Mouse (Mus musculus) layer of hippocampus, adult 9-11 months (tissue): ENCODE measurements at regions not wholly inside any gene's neighbourhood (a gene's known extent, or its start where the extent isn't known, plus 50 kb on each side); places are given as distances from the start of the nearest gene placed in this dataset.

Experiments
- DNase-seq: peaks from one replicate; pipeline ENCODE4 v3.0.0; 2022

- DNase-seq, result no peak
Measured at GRCm38 (mm10) chr11:38224300-38224699, 988.5 kb upstream of the Tenm2 start.

- DNase-seq, result no peak
Measured at GRCm38 (mm10) chr11:38203347-38203746, 967.6 kb upstream of the Tenm2 start.

GRCm38 (mm10) chr11:38201136-38201741, 965.5 kb upstream of the Tenm2 start:
- no peak for DNase-seq

- DNase-seq, result peak; percentile 80
Measured at GRCm38 (mm10) chr11:38193719-38194118, 958.0 kb upstream of the Tenm2 start.

- no peak for DNase-seq
Measured at GRCm38 (mm10) chr11:38191895-38192547, 956.3 kb upstream of the Tenm2 start.

- no peak for DNase-seq
Measured at GRCm38 (mm10) chr11:38191437-38191836, 955.7 kb upstream of the Tenm2 start.

- no peak for DNase-seq
Measured at GRCm38 (mm10) chr11:38170721-38171120, 935.0 kb upstream of the Tenm2 start.

GRCm38 (mm10) chr11:38158310-38158709, 922.5 kb upstream of the Tenm2 start:
- no peak for DNase-seq

GRCm38 (mm10) chr11:38156944-38157343, 921.2 kb upstream of the Tenm2 start:
- DNase-seq, result no peak

- DNase-seq, result no peak
Measured at GRCm38 (mm10) chr11:38155706-38156105, 919.9 kb upstream of the Tenm2 start.

GRCm38 (mm10) chr11:38143436-38143835, 907.7 kb upstream of the Tenm2 start:
- DNase-seq, result no peak

- no peak for DNase-seq
Measured at GRCm38 (mm10) chr11:38128851-38129250, 893.1 kb upstream of the Tenm2 start.

- DNase-seq, result no peak
Measured at GRCm38 (mm10) chr11:38123789-38124330, 888.1 kb upstream of the Tenm2 start.

GRCm38 (mm10) chr11:38122474-38122873, 886.7 kb upstream of the Tenm2 start:
- DNase-seq, result no peak

GRCm38 (mm10) chr11:38121051-38121616, 885.4 kb upstream of the Tenm2 start:
- no peak for DNase-seq

GRCm38 (mm10) chr11:38117741-38118140, 882.0 kb upstream of the Tenm2 start:
- DNase-seq, result no peak

GRCm38 (mm10) chr11:38092202-38092601, 856.4 kb upstream of the Tenm2 start:
- no peak for DNase-seq

- no peak for DNase-seq
Measured at GRCm38 (mm10) chr11:38075171-38075732, 839.5 kb upstream of the Tenm2 start.

GRCm38 (mm10) chr11:38069635-38070034, 833.9 kb upstream of the Tenm2 start:
- DNase-seq, result no peak

GRCm38 (mm10) chr11:38067682-38068081, 831.9 kb upstream of the Tenm2 start:
- DNase-seq, result peak; percentile 71

GRCm38 (mm10) chr11:38066091-38066490, 830.3 kb upstream of the Tenm2 start:
- DNase-seq, result no peak

- DNase-seq, result no peak
Measured at GRCm38 (mm10) chr11:38060105-38060504, 824.3 kb upstream of the Tenm2 start.

- DNase-seq, result no peak
Measured at GRCm38 (mm10) chr11:38058896-38059295, 823.1 kb upstream of the Tenm2 start.

- DNase-seq, result no peak
Measured at GRCm38 (mm10) chr11:38036582-38036981, 800.8 kb upstream of the Tenm2 start.
